Mouse (Mus musculus): ENCODE measurements at regions not wholly inside any gene's neighbourhood (a gene's known extent, or its start where the extent isn't known, plus 50 kb on each side); places are given as distances from the start of the nearest gene placed in this dataset.

GRCm38 (mm10) chr9:67670261-67671020 lies 88.8 kb upstream of the C2cd4b start:
- Histone ChIP-seq H3K27ac (replicated peaks; ENCODE audit: low read depth, low read length) (no peak overlapping the region), H3K4me2 (ENCODE audit: low read depth, low read length) (no peak overlapping the region), H3K9me3 (ENCODE audit: control insufficient read depth, low read length) (no peaks in the 10 kb centered on the region), H3K27me3 (replicated peaks; ENCODE audit: control insufficient read depth, insufficient read depth, low read length) (no peaks in the 10 kb centered on the region), H3K4me3 (ENCODE audit: low read depth, low read length) (no peak overlapping the region), H3K4me1 (ENCODE audit: control insufficient read depth, insufficient read depth, low read length) (no peaks in the 10 kb centered on the region), H3K36me3 (ENCODE audit: control insufficient read depth, insufficient read depth, low read length) (no peaks in the 10 kb centered on the region), H3K9ac (ENCODE audit: low read depth, low read length) (no peak overlapping the region)
- no peak for ATAC-seq (ENCODE audit: low read depth)
- DNase-seq (ENCODE audit: low spot score) = peak; percentile 2
- WGBS = 63% methylated on average over 12 of the region's 12 CpGs

GRCm38 (mm10) chr9:67676906-67677305 lies 82.3 kb upstream of the C2cd4b start:
- DNase-seq (ENCODE audit: low spot score) = peak; percentile 81
- Histone ChIP-seq H3K9ac (ENCODE audit: low read depth, low read length) (no peak overlapping the region), H3K27me3 (replicated peaks; ENCODE audit: control insufficient read depth, insufficient read depth, low read length) (no peaks in the 10 kb centered on the region), H3K4me3 (ENCODE audit: low read depth, low read length) (no peak overlapping the region), H3K4me2 (ENCODE audit: low read depth, low read length) (no peak overlapping the region), H3K4me1 (ENCODE audit: control insufficient read depth, insufficient read depth, low read length) (no peaks in the 10 kb centered on the region), H3K9me3 (ENCODE audit: control insufficient read depth, low read length) (no peaks in the 10 kb centered on the region), H3K27ac (replicated peaks; ENCODE audit: low read depth, low read length) (no peak overlapping the region), H3K36me3 (ENCODE audit: control insufficient read depth, insufficient read depth, low read length) (no peaks in the 10 kb centered on the region)
- 50% methylated on average over 1 of the region's 1 CpGs for WGBS
- ATAC-seq (ENCODE audit: low read depth) = peak; percentile 68; the same call in 1 of the 2 replicates

DNA sequence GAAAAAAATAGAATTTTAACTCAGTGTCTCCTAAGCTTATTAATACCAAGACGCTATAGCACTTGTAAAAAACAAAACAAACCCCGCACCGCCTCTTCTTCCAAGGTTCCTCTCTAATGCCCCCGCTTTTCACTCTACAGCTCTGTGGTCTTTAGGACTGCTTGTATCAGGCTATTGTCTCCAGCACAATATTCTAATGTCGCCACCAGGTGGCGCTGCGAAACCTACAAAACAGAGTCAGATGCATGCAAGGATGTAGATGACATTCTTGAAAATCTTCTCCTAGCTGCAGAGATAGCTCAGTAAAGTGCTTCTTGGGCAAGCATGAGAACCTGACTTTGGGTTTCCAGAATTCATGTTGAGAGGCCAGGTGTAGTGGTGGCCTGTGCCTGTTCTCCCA lies 75.9 kb upstream of the C2cd4b start:
- H3K27ac ChIP-seq (replicated peaks; ENCODE audit: low read depth, low read length) = no peak overlapping the region
- H3K4me2 ChIP-seq (ENCODE audit: low read depth, low read length) = no peak overlapping the region
- H3K4me3 ChIP-seq (ENCODE audit: low read depth, low read length) = no peak overlapping the region
- H3K4me1 ChIP-seq (ENCODE audit: control insufficient read depth, insufficient read depth, low read length) = no peaks in the 10 kb centered on the region
- peak; percentile 72 for ATAC-seq (ENCODE audit: low read depth)
- no peak overlapping the region for H3K9ac ChIP-seq (ENCODE audit: low read depth, low read length)
- 8% methylated on average over 7 of the region's 7 CpGs for WGBS
- H3K27me3 ChIP-seq (replicated peaks; ENCODE audit: control insufficient read depth, insufficient read depth, low read length) = no peaks in the 10 kb centered on the region
- peaks cover 10% of the 10 kb centered on the region; the same call in 1 of the 2 replicates for H3K9me3 ChIP-seq (ENCODE audit: control insufficient read depth, low read length)
- no peaks in the 10 kb centered on the region for H3K36me3 ChIP-seq (ENCODE audit: control insufficient read depth, insufficient read depth, low read length)
- DNase-seq (ENCODE audit: low spot score) = peak; percentile 88

DNA sequence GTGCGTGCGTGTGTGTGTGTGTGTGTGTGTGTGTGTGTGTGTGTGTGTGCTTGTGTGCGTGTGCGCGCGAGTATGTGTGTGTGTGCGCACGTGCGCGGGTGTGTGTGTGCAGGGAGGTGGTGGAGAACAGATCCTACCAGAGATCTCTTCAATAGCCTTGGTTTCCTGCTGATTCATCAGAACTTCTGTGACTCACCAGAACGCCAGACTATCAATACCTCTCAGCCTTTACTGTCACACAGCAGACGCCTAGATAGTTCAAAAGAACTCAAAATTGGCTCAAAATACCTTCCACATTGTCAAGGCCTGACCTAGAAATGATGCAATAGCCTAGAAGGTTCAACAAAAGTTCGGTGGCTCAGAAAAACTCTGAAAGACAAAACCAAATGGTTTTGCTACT lies 66.8 kb upstream of the C2cd4b start:
- Histone ChIP-seq H3K4me1 (ENCODE audit: control insufficient read depth, insufficient read depth, low read length) (no peaks in the 10 kb centered on the region), H3K27me3 (replicated peaks; ENCODE audit: control insufficient read depth, insufficient read depth, low read length) (no peaks in the 10 kb centered on the region), H3K9me3 (ENCODE audit: control insufficient read depth, low read length) (0 out of 2 replicates have a peak, but pooled peaks cover 4% of the 10 kb centered on the region), H3K27ac (replicated peaks; ENCODE audit: low read depth, low read length) (no peak overlapping the region), H3K4me3 (ENCODE audit: low read depth, low read length) (no peak overlapping the region), H3K36me3 (ENCODE audit: control insufficient read depth, insufficient read depth, low read length) (no peaks in the 10 kb centered on the region), H3K9ac (ENCODE audit: low read depth, low read length) (no peak overlapping the region), H3K4me2 (ENCODE audit: low read depth, low read length) (no peak overlapping the region)
- ATAC-seq (ENCODE audit: low read depth) = no peak
- 82% methylated on average over 13 of the region's 13 CpGs for WGBS
- DNase-seq (ENCODE audit: low spot score) = no peak

DNA sequence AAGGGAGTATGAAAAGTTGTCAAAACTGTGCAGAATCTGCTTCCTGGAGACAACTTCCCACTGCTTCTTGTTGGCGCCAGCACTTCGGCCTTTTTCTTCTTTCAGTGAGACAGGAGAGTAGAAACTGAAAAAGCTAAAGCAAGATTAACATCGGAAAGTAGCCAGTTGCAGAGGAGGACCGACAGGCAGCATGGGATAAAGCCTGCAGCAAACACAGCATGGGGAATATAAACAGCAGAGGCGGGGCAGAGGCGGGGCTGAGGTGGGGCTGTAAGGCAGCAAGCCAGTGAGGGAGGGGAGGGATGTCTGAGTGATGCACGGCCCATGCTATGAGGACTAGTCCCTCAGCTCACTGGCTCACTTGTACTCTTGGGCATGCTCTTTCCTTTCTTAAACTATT lies 65.5 kb upstream of the C2cd4b start:
- peak; percentile 70; the same call in 1 of the 2 replicates for ATAC-seq (ENCODE audit: low read depth)

GRCm38 (mm10) chr9:67698796-67699195 lies 60.4 kb upstream of the C2cd4b start:
- H3K27ac ChIP-seq (replicated peaks; ENCODE audit: low read depth, low read length) = no peak overlapping the region
- no peak overlapping the region for H3K9ac ChIP-seq (ENCODE audit: low read depth, low read length)
- H3K36me3 ChIP-seq (ENCODE audit: control insufficient read depth, insufficient read depth, low read length) = no peaks in the 10 kb centered on the region
- DNase-seq (ENCODE audit: low spot score) (no peak), ATAC-seq (ENCODE audit: low read depth) (no peak)
- no peaks in the 10 kb centered on the region for H3K27me3 ChIP-seq (replicated peaks; ENCODE audit: control insufficient read depth, insufficient read depth, low read length)
- H3K4me3 ChIP-seq (ENCODE audit: low read depth, low read length) = no peak overlapping the region
- H3K9me3 ChIP-seq (ENCODE audit: control insufficient read depth, low read length) = 0 out of 2 replicates have a peak, but pooled peaks cover 4% of the 10 kb centered on the region
- H3K4me2 ChIP-seq (ENCODE audit: low read depth, low read length) = no peak overlapping the region
- 96% methylated on average over 2 of the region's 2 CpGs for WGBS
- H3K4me1 ChIP-seq (ENCODE audit: control insufficient read depth, insufficient read depth, low read length) = peaks cover 6% of the 10 kb centered on the region

More for the DNA sequence above, 65.5 kb upstream of the C2cd4b start:
- Histone ChIP-seq H3K4me2 (ENCODE audit: low read depth, low read length) (peak overlapping the region; percentile 7; the same call in 1 of the 2 replicates), H3K36me3 (ENCODE audit: control insufficient read depth, insufficient read depth, low read length) (no peaks in the 10 kb centered on the region), H3K27ac (replicated peaks; ENCODE audit: low read depth, low read length) (no peak overlapping the region), H3K27me3 (replicated peaks; ENCODE audit: control insufficient read depth, insufficient read depth, low read length) (no peaks in the 10 kb centered on the region), H3K9ac (ENCODE audit: low read depth, low read length) (no peak overlapping the region), H3K9me3 (ENCODE audit: control insufficient read depth, low read length) (0 out of 2 replicates have a peak, but pooled peaks cover 4% of the 10 kb centered on the region), H3K4me1 (ENCODE audit: control insufficient read depth, insufficient read depth, low read length) (no peaks in the 10 kb centered on the region), H3K4me3 (ENCODE audit: low read depth, low read length) (no peak overlapping the region)
- WGBS = 15% methylated on average over 7 of the region's 7 CpGs
- peak; percentile 61 for DNase-seq (ENCODE audit: low spot score)

DNA sequence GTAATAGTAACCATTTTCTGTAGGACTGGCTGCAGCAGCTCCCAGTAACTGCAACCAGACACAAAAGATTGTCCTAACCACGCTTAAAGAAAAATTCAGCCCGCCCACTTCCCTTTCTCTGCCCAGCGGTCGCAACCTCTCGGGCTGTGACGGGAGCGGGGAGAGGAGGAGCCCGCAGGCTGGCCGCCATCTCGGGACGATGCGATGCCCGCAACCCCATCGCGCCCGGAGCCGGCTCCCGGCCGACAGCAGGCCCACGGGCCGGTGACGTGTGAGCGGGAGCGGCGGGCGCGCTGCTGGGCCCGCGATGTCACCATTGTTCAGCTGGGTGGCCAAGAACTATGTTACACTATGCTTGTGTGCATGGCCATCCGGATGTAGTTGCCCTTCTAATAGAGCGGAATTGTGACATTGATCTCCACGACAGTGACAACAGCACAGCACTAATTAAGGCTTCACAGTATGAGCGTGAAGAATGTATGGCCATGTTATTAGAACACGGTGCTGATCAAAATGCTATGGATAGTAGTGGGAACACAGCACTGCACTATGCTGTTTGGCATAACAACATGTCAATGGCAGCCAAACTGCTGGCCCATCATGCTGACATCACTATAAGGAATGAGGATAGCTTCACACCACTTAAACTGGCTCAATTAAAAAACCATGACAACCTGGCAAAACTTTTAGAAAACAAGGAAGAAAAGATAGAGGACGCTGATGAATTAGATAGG lies 59.2 kb upstream of the C2cd4b start:
- 0 out of 2 replicates have a peak, but pooled peaks cover 4% of the 10 kb centered on the region for H3K9me3 ChIP-seq (ENCODE audit: control insufficient read depth, low read length)
- H3K9ac ChIP-seq (ENCODE audit: low read depth, low read length) = peak overlapping the region; percentile 70
- H3K4me3 ChIP-seq (ENCODE audit: low read depth, low read length) = peak overlapping the region; percentile 40
- peaks cover 6% of the 10 kb centered on the region for H3K4me1 ChIP-seq (ENCODE audit: control insufficient read depth, insufficient read depth, low read length)
- H3K27ac ChIP-seq (replicated peaks; ENCODE audit: low read depth, low read length) = no peak overlapping the region
- ATAC-seq (ENCODE audit: low read depth) (peak; percentile 60; the same call in 1 of the 2 replicates), DNase-seq (ENCODE audit: low spot score) (peak; percentile 62)
- 25% methylated on average over 35 of the region's 35 CpGs for WGBS
- H3K27me3 ChIP-seq (replicated peaks; ENCODE audit: control insufficient read depth, insufficient read depth, low read length) = no peaks in the 10 kb centered on the region
- H3K4me2 ChIP-seq (ENCODE audit: low read depth, low read length) = peak overlapping the region; percentile 71
- no peaks in the 10 kb centered on the region for H3K36me3 ChIP-seq (ENCODE audit: control insufficient read depth, insufficient read depth, low read length)

DNA sequence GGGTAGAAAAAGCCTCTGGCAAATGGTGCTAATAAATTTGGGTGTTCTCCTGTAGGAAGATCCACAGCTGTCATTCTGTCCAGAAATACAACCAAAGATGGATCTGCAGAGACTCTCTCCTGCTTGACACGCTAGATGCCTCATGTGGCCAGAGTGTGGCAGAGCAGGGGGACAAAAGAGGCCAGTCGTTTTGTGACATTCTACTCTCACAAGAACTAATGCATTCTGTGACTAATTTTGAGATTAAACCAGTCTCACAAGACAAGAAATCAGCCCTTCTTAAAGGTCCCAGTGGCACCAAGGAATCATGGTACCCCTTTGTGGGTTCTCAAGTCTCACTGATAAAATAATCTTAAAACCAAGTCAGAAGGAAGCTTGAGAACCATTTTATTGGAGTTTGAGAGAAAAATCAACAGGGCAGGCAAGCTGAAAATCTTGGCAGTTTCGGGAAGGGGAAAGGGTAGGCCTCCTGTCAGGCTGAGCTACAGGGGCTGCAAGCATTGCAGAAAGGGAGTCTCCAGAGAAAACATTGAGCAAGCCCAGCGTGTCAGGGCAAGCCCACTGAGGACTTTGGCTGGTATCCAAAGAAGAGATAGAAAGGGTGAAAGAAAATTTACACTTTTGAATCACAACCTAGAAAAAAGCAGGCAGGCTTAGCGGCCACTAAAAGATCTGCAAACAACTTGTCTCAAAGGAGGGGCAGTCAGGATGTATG lies 50.8 kb upstream of the C2cd4b start:
- no peaks in the 10 kb centered on the region for H3K4me1 ChIP-seq (ENCODE audit: control insufficient read depth, insufficient read depth, low read length)
- H3K9me3 ChIP-seq (ENCODE audit: control insufficient read depth, low read length) = no peaks in the 10 kb centered on the region
- 0 out of 2 replicates have a peak overlapping the region, but pooled peaks have one; percentile 19 for H3K27ac ChIP-seq (replicated peaks; ENCODE audit: low read depth, low read length)
- ATAC-seq (ENCODE audit: low read depth) = peak; percentile 90
- DNase-seq (ENCODE audit: low spot score) = peak; percentile 84
- no peaks in the 10 kb centered on the region for H3K27me3 ChIP-seq (replicated peaks; ENCODE audit: control insufficient read depth, insufficient read depth, low read length)
- H3K4me3 ChIP-seq (ENCODE audit: low read depth, low read length) = no peak overlapping the region
- no peak overlapping the region for H3K9ac ChIP-seq (ENCODE audit: low read depth, low read length)
- no peaks in the 10 kb centered on the region for H3K36me3 ChIP-seq (ENCODE audit: control insufficient read depth, insufficient read depth, low read length)
- H3K4me2 ChIP-seq (ENCODE audit: low read depth, low read length) = no peak overlapping the region
- WGBS = 40% methylated on average over 5 of the region's 5 CpGs
